Mouse (Mus musculus) testis, adult 2 months (tissue): ENCODE data around the gene Gm10382.

Experiments
- CTCF ChIP-seq: fragments of 200-500 bp; IDR thresholded peaks from 2 replicates; pipeline ENCODE4 v1.5.1; 2012; ENCODE audit warnings: low read depth, mild to moderate bottlenecking, inconsistent platforms, low read length, moderate library complexity; ENCODE audit not compliant: control insufficient read depth, insufficient read depth, insufficient replicate concordance
- POLR2A ChIP-seq: fragments of 200-500 bp; IDR thresholded peaks from 2 replicates; pipeline ENCODE4 v1.6.1; 2012; ENCODE audit warnings: low read depth, mild to moderate bottlenecking, inconsistent platforms, low read length, moderate library complexity; ENCODE audit not compliant: control insufficient read depth

DNA sequence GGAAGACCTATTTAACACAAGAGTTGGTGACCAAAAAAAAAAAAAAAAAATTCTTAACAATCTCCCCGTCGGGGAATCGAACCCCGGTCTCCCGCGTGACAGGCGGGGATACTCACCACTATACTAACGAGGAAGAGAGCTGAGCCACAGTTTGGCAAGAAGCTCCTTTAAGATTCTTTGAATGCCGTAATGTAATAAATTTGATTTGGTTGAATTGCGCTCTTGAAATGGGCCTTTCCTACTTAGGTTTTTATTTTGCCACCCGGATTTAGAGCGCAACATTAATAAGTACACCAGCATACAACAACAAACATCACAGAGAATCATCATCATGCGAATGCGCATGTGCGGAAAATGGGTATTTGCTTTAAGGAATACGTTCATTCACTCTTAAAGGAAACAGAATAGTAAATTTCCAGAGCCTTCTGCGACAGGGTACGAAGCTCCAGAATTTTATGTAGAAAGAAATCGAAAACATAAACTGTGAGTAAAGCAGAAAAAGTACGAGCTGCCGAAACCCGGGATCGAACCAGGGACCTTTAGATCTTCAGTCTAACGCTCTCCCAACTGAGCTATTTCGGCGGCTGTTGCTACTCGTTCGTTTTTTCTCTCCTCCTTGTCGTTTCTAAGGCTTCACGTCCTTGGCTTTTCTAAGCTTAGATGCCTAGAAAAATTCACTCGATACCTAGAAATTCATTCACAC is 16.6 kb downstream of the Gm10382 start:
- no peak for TF ChIP-seq CTCF
- no peak for TF ChIP-seq POLR2A
